Mouse (Mus musculus): Measurements from ENCODE around the gene Nt5c2.
A peak's percentile ranks its signal among the peaks of the same experiment; 100 is the strongest.

Gene Nt5c2

GRCm38 (mm10) chr19:46966330-46966729 lies 48.6 kb downstream of the Nt5c2 start:
- DNase-seq (ENCODE audit: low read depth), result no peak

- peak; percentile 59 for DNase-seq (ENCODE audit: low read depth)
Measured at GRCm38 (mm10) chr19:46965496-46965895, 49.5 kb downstream of the Nt5c2 start.

GRCm38 (mm10) chr19:46964353-46964752 lies 50.6 kb downstream of the Nt5c2 start:
- DNase-seq (ENCODE audit: low read depth), result no peak

- DNase-seq (ENCODE audit: low read depth), result peak; percentile 27
Measured at GRCm38 (mm10) chr19:46963440-46963839, 51.5 kb downstream of the Nt5c2 start.

GRCm38 (mm10) chr19:46962841-46963240 lies 52.1 kb downstream of the Nt5c2 start:
- DNase-seq (ENCODE audit: low read depth), result no peak

- DNase-seq (ENCODE audit: low read depth), result peak; percentile 77
Measured at GRCm38 (mm10) chr19:46962171-46962772, 52.7 kb downstream of the Nt5c2 start.

GRCm38 (mm10) chr19:46961652-46962051 lies 53.3 kb downstream of the Nt5c2 start:
- DNase-seq (ENCODE audit: low read depth), result peak; percentile 76

- DNase-seq (ENCODE audit: low read depth), result peak; percentile 44
Measured at GRCm38 (mm10) chr19:46961047-46961651, 53.8 kb downstream of the Nt5c2 start.

- DNase-seq (ENCODE audit: low read depth), result peak; percentile 59
Measured at GRCm38 (mm10) chr19:46960101-46961046, 54.6 kb downstream of the Nt5c2 start.

- DNase-seq (ENCODE audit: low read depth), result no peak
Measured at GRCm38 (mm10) chr19:46959536-46959935, 55.4 kb downstream of the Nt5c2 start.

GRCm38 (mm10) chr19:46958566-46958965 lies 56.4 kb downstream of the Nt5c2 start:
- no peak for DNase-seq (ENCODE audit: low read depth)

- no peak for DNase-seq (ENCODE audit: low read depth)
Measured at GRCm38 (mm10) chr19:46957971-46958370, 57.0 kb downstream of the Nt5c2 start.

GRCm38 (mm10) chr19:46957001-46957400 lies 58.0 kb downstream of the Nt5c2 start:
- no peak for DNase-seq (ENCODE audit: low read depth)

- DNase-seq (ENCODE audit: low read depth), result no peak
Measured at GRCm38 (mm10) chr19:46956410-46956809, 58.5 kb downstream of the Nt5c2 start.

- DNase-seq (ENCODE audit: low read depth), result no peak
Measured at GRCm38 (mm10) chr19:46955630-46956029, 59.3 kb downstream of the Nt5c2 start.

- no peak for DNase-seq (ENCODE audit: low read depth)
Measured at GRCm38 (mm10) chr19:46953536-46953935, 61.4 kb downstream of the Nt5c2 start.

- DNase-seq (ENCODE audit: low read depth), result no peak
Measured at GRCm38 (mm10) chr19:46952986-46953385, 62.0 kb downstream of the Nt5c2 start.

- DNase-seq (ENCODE audit: low read depth), result no peak
Measured at GRCm38 (mm10) chr19:46944341-46944740, 70.6 kb downstream of the Nt5c2 start.

GRCm38 (mm10) chr19:46937173-46937572 lies 77.8 kb downstream of the Nt5c2 start:
- no peak for DNase-seq (ENCODE audit: low read depth)

GRCm38 (mm10) chr19:46934025-46934424 lies 80.9 kb downstream of the Nt5c2 start:
- peak; percentile 92 for DNase-seq (ENCODE audit: low read depth)

GRCm38 (mm10) chr19:46932608-46933007 lies 82.3 kb downstream of the Nt5c2 start:
- no peak for DNase-seq (ENCODE audit: low read depth)

- peak; percentile 23 for DNase-seq (ENCODE audit: low read depth)
Measured at GRCm38 (mm10) chr19:46930026-46930425, 84.9 kb downstream of the Nt5c2 start.

Data from 416B (cell line).